Mouse (Mus musculus) natural killer cell, adult 2 months (primary cell): ENCODE data around the gene 3110082J24Rik.
A peak's percentile ranks its signal among the peaks of the same experiment; 100 is the strongest.
"Not testable (repeated sequence)": the region's sequence is repeated elsewhere in the genome, so short reads cannot be mapped to it uniquely, and the experiment has no call there.

ENCODE experiments used
- DNase-seq, 2 experiments: peaks; one replicate each; pipeline ENCODE4 v3.0.0; 2022; ENCODE audit warnings: low spot score in 2 of 2

The 3110082J24Rik gene

GRCm38 (mm10) chr5:30072825-30073821, 32.8 kb downstream of the 3110082J24Rik start, which contains the start of gene Tyms:
Tyms (minus strand) TSS chr5:30073617.
- DNase-seq, result peak; percentile 18 to 26

GRCm38 (mm10) chr5:30072377-30072776, 33.5 kb downstream of the 3110082J24Rik start:
- no peak for DNase-seq

- DNase-seq, result no peak
Measured at GRCm38 (mm10) chr5:30071677-30072076, 34.2 kb downstream of the 3110082J24Rik start.

GRCm38 (mm10) chr5:30067726-30068125, 38.2 kb downstream of the 3110082J24Rik start:
- DNase-seq, result no peak

- DNase-seq, result not testable (repeated sequence)
Measured at GRCm38 (mm10) chr5:30059607-30060006, 46.3 kb downstream of the 3110082J24Rik start.

- DNase-seq, result no peak
Measured at GRCm38 (mm10) chr5:30058216-30058731, 47.6 kb downstream of the 3110082J24Rik start.
